Mouse (Mus musculus) liver, embryonic 16.5 days (tissue): Measurements from ENCODE around the gene Tlx2. TPM values are rescaled to one million over a fixed set of nuclear protein-coding genes. Genes with fewer than 3 reads are reported as not detected.

Source experiments
- ATAC-seq: fragments of 200-750 bp; cut with Nextera tagmentation; 2 replicates; pipeline ENCODE4 v1.8.0; 2017; ENCODE audit warnings: low read depth, mild to moderate bottlenecking, moderate number of reproducible peaks, moderate library complexity
- H3K27ac ChIP-seq: fragments of 300-500 bp; sonication (generic); 2 replicates; pipeline ENCODE4 v1.5.1; 2014; ENCODE audit warnings: mild to moderate bottlenecking, low read length
- H3K27me3 ChIP-seq: fragments of 300-500 bp; sonication (generic); 2 replicates; pipeline ENCODE4 v1.6.1; 2014; ENCODE audit warnings: low read depth, low read length, mixed read lengths; ENCODE audit not compliant: control insufficient read depth, insufficient read depth
- H3K36me3 ChIP-seq: fragments of 300-500 bp; sonication (generic); 2 replicates; pipeline ENCODE4 v1.6.1; 2014; ENCODE audit warnings: mild to moderate bottlenecking; ENCODE audit not compliant: control insufficient read depth, insufficient read depth
- H3K4me1 ChIP-seq: fragments of 300-500 bp; sonication (generic); 2 replicates; pipeline ENCODE4 v1.6.1; 2014; ENCODE audit warnings: low read depth, low read length, mixed read lengths; ENCODE audit not compliant: control insufficient read depth
- H3K4me2 ChIP-seq: fragments of 300-500 bp; sonication (generic); 2 replicates; pipeline ENCODE4 v1.6.1; 2014; ENCODE audit warnings: low read depth, low read length, mixed read lengths
- H3K4me3 ChIP-seq: fragments of 300-500 bp; sonication (generic); 2 replicates; pipeline ENCODE4 v1.5.1; 2014; ENCODE audit warnings: low read depth, mild to moderate bottlenecking, low read length
- H3K9ac ChIP-seq: fragments of 300-500 bp; sonication (generic); 2 replicates; pipeline ENCODE4 v1.6.1; 2014; ENCODE audit warnings: low read depth, low read length
- H3K9me3 ChIP-seq: fragments of 300-500 bp; sonication (generic); replicated peaks from 2 replicates; pipeline ENCODE4 v1.6.1; 2016; ENCODE audit warnings: low read length; ENCODE audit not compliant: control insufficient read depth
- WGBS: fragments of 180-500 bp; shearing (Covaris S2); extraction: QIAGEN DNeasy Blood & Tissue Kit; methylation state at CpG from one replicate; pipeline ENCODE4 v1.1.7; 2014; ENCODE audit not compliant: insufficient replicate concordance; 5-methylcytosine and 5-hydroxymethylcytosine counted together
- polyA plus RNA-seq: library from polyadenylated mRNA; unstranded; fragments of >200 nt; fragmentation: Nextera tagmentation; extraction: Ambion mirVana; gene quantifications from 2 replicates; pipeline ENCODE4 v1.2.1, GENCODE M21; 2015

Tlx2 gene
- polyA plus RNA-seq, 1 experiment from 2014 or later, result not detected

GRCm38 (mm10) chr6:83083497-83083896, 13.4 kb upstream of the Tlx2 start:
- ATAC-seq, result no peak
- no peaks in the 10 kb centered on the region for H3K9me3 ChIP-seq
- peaks cover 2% of the 10 kb centered on the region; the same call in 1 of the 2 replicates for H3K36me3 ChIP-seq
- no peak overlapping the region for H3K4me2 ChIP-seq
- H3K4me1 ChIP-seq, result peaks cover 8% of the 10 kb centered on the region
- WGBS, result 48% methylated on average over 5 of the region's 5 CpGs
- H3K27me3 ChIP-seq, result peaks cover 58% of the 10 kb centered on the region
- H3K4me3 ChIP-seq, result no peak overlapping the region
- H3K9ac ChIP-seq, result no peak overlapping the region
- H3K27ac ChIP-seq, result no peak overlapping the region

DNA sequence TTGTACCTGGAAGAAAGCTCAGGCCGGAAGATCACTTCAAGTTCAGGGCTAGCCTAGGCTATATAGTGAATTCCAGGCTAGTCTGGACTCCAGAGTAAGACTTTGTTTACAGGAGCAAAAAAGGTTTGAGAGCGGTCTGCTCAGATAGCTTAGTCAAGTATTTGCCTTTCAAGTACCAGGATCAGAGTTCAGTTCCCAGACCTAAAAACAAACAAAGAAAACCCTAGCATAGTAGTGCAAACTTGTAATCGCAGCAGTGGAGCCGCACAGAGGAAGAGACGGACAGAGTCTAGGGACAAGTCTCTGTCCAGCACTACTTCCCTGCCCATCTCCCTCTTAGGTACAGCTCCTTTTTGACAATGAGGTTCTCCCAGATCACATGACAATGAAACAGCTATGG, 10.1 kb upstream of the Tlx2 start:
- Histone ChIP-seq H3K4me3 (no peak overlapping the region), H3K9ac (no peak overlapping the region), H3K9me3 (no peaks in the 10 kb centered on the region), H3K4me1 (peaks cover 11% of the 10 kb centered on the region), H3K27ac (no peak overlapping the region), H3K36me3 (peaks cover 2% of the 10 kb centered on the region; the same call in 1 of the 2 replicates), H3K27me3 (peaks cover 41% of the 10 kb centered on the region), H3K4me2 (no peak overlapping the region)
- 75% methylated on average over 5 of the region's 5 CpGs for WGBS
- no peak for ATAC-seq

DNA sequence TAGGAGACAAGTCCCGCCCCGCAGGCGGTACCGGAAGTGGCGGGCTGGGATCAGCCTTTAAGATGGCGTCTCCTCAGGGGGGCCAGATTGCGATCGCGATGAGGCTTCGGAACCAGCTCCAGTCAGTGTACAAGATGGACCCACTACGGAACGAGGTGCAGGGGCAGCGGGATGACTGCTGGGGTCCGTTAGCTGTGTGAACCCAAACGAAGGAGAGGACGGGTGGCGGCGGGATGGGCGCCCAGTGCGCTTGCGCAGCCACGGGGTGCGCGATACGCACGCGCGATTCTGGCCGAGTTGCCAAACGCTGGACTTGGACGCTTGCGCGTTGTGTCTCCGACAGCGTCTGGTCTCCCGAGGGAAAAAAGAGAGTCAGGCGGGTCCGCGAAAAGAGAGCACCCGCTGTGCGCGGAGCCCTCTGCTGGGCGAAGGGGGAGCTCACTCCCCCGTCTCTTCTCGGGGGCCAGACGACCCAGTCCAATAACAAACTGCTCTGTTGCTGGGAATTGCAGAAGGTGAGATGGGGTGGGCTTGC, 8.3 kb upstream of the Tlx2 start:
- peak; percentile 92 for ATAC-seq
- H3K36me3 ChIP-seq, result peaks cover 2% of the 10 kb centered on the region; the same call in 1 of the 2 replicates
- H3K4me3 ChIP-seq, result peak overlapping the region; percentile 87
- WGBS, result under 1% methylated on average over 46 of the region's 46 CpGs
- peak overlapping the region; percentile 92 for H3K9ac ChIP-seq
- H3K4me1 ChIP-seq, result peaks cover 11% of the 10 kb centered on the region
- peak overlapping the region; percentile 83 for H3K27ac ChIP-seq
- H3K4me2 ChIP-seq, result peak overlapping the region; percentile 98
- peaks cover 40% of the 10 kb centered on the region for H3K27me3 ChIP-seq
- H3K9me3 ChIP-seq, result no peaks in the 10 kb centered on the region

DNA sequence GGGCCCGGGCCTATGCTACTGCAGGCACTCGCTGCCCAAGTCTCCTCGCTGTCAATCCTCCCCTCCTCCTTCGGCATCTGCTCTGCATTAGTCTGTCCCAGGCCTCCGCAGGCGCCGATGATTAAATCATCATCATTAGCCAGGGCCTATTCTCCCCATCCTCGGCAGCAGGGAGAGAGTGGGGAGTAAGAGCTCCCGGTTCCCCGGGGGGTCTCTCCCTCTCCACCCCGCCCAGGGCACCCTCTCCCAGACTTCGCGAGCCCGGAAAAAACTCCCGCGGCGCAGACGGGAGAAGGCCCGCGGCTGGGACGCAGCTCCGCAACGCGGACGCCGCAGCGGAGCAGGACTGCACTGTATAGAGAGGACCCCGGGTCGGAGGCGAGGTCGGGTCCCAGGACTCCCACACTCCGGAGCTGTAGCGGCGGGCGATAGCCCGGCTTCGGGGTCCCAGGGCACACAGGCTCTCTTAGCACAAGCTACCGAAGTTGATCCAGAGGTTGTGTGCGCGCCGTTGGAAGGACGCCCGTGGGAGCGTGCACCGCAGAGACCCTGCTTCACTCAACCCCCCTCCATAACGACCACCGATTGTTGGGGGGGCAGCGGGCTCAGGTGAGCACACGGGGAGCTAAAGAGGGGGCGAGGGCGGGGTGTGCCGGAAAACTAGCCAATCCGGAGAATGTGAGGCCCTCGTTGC, 7.7 kb upstream of the Tlx2 start, which contains the start of gene Pcgf1:
Pcgf1 (plus strand) TSS at position 240 of the 694 bp plus-strand sequence.
- peaks cover 39% of the 10 kb centered on the region for H3K27me3 ChIP-seq
- H3K4me3 ChIP-seq, result peak within 1 kb of the TSS; percentile 87
- peaks cover 11% of the 10 kb centered on the region for H3K4me1 ChIP-seq
- no peaks in the 10 kb centered on the region for H3K9me3 ChIP-seq
- peak within 1 kb of the TSS; percentile 83 for H3K27ac ChIP-seq
- peaks cover 2% of the 10 kb centered on the region; the same call in 1 of the 2 replicates for H3K36me3 ChIP-seq
- under 1% methylated on average over 54 of the region's 54 CpGs for WGBS
- peak within 1 kb of the TSS; percentile 98 for H3K4me2 ChIP-seq
- ATAC-seq, result peak; percentile 33
- peak within 1 kb of the TSS; percentile 92 for H3K9ac ChIP-seq

- Histone ChIP-seq H3K4me1 (peaks cover 25% of the 10 kb centered on the region), H3K9me3 (no peaks in the 10 kb centered on the region), H3K4me3 (no peak overlapping the region), H3K9ac (no peak overlapping the region), H3K36me3 (no peaks in the 10 kb centered on the region), H3K27ac (no peak overlapping the region), H3K4me2 (no peak overlapping the region), H3K27me3 (peaks cover 67% of the 10 kb centered on the region)
- no peak for ATAC-seq
- WGBS, result 13% methylated on average over 2 of the region's 2 CpGs
Measured at GRCm38 (mm10) chr6:83074979-83075378, 4.9 kb upstream of the Tlx2 start.

DNA sequence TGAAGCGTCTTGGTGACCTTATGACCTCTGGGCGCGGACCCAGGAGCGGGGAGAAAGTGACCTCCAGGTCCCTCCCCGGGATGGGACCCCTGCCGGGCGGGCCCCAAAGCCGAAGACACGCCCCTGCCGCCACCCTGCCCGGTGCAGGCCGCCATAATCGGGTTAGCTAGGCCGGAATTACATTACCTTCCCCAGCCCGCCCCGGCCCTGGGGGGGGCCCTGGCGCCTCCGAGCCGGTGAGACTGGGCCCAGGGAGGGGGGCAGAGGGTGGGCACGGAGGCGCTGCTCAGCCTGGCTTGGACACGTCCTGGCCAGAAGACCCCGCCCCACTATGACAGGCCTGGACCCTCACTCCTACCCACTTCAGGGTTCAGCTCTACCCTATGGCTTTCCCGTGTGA, 1.1 kb upstream of the Tlx2 start:
- no peak for ATAC-seq
- Histone ChIP-seq H3K9me3 (no peaks in the 10 kb centered on the region), H3K27ac (no peak overlapping the region)

GRCm38 (mm10) chr6:83070311-83071219, 472 bp upstream of the Tlx2 start:
- WGBS, result 1% methylated on average over 57 of the region's 58 CpGs

More for the DNA sequence above, 1.1 kb upstream of the Tlx2 start:
- Histone ChIP-seq H3K9ac (no peak overlapping the region), H3K4me2 (no peak overlapping the region), H3K27me3 (peaks cover 98% of the 10 kb centered on the region), H3K4me1 (peaks cover 19% of the 10 kb centered on the region), H3K36me3 (no peaks in the 10 kb centered on the region), H3K4me3 (no peak overlapping the region)
- 2% methylated on average over 24 of the region's 24 CpGs for WGBS

DNA sequence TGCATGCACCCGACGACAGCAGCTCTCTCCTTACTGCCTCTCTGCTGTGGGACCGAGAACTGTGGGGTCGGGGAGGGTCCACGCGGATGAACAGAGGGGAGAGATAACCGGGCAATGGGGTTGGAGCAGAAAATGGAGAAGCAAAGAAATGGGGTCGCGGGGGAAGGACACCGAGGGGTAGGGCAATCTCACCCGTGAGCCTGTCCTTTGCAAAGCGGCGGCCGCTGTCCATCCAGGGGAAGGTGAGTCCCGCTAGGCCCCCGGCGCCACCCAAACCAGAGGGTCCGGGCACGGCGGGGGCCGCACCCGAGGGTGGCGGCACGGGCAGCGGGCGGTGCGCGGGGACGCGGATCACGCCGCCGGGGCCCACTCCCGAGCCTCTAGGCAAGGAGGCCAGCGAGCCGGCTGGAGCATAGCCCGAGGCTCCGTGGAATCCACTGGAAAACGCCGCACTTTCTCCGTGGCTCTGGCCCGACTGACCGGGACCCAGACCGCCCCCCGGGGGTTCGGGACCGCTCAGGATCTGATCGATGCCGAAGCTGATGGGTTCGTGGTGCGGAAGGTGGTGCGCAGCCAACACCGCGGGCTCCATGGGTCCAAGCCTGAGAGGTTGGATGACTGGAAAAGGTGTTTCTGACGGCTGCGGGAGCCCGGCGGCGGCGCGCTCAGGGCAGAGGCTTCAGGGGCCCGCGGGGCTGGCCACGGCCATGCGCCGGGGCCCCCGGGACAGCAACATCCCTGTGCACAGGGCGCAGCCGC, 426 bp downstream of the Tlx2 start:
- no peak overlapping the region for H3K9ac ChIP-seq
- peaks cover 19% of the 10 kb centered on the region for H3K4me1 ChIP-seq
- H3K27ac ChIP-seq, result no peak overlapping the region
- H3K27me3 ChIP-seq, result peaks cover 99% of the 10 kb centered on the region
- ATAC-seq, result no peak
- no peak overlapping the region for H3K4me2 ChIP-seq
- H3K9me3 ChIP-seq, result no peaks in the 10 kb centered on the region
- H3K4me3 ChIP-seq, result peak overlapping the region; percentile 13
- H3K36me3 ChIP-seq, result no peaks in the 10 kb centered on the region
- 1% methylated on average over 69 of the region's 69 CpGs for WGBS

More at GRCm38 (mm10) chr6:83070311-83071219, 472 bp upstream of the Tlx2 start:
- no peaks in the 10 kb centered on the region for H3K9me3 ChIP-seq
- peaks cover 98% of the 10 kb centered on the region for H3K27me3 ChIP-seq
- H3K9ac ChIP-seq, result no peak overlapping the region
- H3K27ac ChIP-seq, result no peak overlapping the region
- 0 out of 2 replicates have a peak overlapping the region, but pooled peaks have one; percentile 6 for H3K4me3 ChIP-seq
- H3K4me1 ChIP-seq, result peaks cover 19% of the 10 kb centered on the region
- no peak for ATAC-seq
- no peaks in the 10 kb centered on the region for H3K36me3 ChIP-seq
- no peak overlapping the region for H3K4me2 ChIP-seq
